Mouse (Mus musculus): Measurements from ENCODE around the gene Bach1.
A peak's percentile ranks its signal among the peaks of the same experiment; 100 is the strongest.

Gene Bach1

DNA sequence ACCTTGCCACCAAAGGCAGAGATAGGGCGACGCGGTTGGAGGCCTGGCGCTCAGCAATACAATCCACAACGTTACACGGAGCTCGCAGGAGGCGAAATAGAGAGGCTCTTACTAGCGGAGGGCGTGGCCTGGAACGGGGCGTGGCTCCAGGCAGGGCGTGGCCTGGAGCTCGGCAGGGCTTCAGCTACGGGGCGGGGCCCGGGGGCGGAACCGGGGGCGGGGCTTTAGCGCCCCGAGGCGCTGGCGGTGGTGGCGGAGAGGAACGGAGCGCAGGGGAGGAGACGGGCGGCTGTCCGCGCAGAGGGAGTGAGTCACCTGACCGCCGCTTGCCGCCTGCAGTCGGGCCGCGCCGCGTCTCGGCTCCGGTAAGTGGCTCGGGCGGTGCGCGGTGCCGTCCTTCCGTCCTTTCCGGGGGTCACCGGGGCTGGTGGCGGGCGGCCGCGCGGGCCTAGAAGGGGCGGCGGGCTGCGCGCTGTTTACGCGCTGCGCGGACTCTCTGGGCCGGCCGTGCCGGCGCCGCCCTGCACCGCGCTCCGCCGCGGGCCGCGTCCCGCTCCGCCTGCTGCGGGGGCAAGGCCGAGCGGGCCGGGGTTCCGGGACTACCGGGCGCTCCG is at the start of gene Bach1:
Bach1 (plus strand) TSS at position 254 of the 614 bp plus-strand sequence.
- peak; percentile 92 for DNase-seq (ENCODE audit: low spot score)

DNA sequence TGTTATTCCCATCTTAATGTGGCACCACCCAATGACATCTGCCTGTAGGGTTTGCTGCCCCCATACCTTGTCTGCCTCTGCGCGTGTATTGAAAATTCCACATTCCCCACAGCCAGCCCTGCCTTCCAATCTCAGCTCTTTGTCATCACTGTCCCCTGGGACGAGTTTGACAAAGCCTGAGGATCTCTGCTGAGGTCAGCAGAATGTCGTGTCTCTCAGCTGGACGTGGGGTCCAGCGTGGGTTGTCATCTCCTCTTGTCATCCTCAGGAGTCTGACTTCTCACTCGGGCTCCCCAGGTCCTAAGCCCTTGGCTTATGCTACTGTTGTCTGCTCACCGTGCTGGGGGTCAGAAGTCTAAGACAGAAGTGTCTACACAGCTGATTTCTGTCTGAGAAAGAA is 46.4 kb upstream of the Bach1 start:
- no peak for DNase-seq (ENCODE audit: low spot score)

DNA sequence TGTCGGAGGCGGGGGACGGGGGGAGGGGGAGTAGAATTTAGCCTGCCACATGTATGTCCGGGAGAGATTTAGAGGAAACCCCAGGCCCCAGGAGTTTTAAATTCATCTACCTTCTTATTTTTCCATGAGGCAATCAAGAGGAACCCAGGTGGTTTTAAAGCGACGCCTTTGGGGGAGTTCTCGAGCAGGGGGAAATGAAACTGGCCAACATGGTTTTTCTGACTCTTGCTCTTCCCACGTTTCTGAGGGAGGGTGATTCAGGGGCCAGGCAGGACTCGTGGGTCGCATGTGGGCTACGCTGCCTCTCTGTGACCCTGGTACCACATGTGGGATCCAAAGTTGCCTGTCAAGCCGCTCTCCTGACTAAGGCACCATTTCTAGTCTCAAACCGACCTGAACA is 45.8 kb upstream of the Bach1 start:
- no peak for DNase-seq (ENCODE audit: low spot score)

DNA sequence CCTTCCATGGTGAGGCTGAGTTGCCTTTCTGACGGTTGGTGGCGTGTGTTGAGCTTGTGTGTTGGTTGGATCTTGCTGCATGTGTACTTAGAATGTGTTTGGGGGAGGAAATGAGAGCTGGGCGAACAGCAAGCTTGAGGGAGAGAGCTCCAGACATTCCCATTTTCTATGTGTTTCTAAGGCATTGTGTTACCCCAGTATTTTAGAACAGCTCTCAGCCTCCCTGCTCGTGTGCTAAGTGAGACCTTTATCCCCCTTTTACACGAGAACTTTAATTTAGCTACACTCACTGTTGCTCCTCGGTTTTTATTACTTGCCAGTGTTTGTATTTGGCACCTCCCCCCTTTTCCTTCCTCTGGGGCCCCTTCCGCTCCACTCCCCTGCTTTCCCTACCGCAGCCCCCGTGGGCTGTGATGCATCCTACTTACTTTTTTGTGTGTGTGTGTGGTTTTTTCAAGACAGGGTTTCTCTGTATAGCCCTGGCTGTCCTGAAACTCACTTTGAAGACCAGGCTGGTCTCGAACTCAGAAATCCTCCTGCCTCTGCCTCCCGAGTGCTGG is 44.6 kb upstream of the Bach1 start:
- no peak for DNase-seq (ENCODE audit: low spot score)

DNA sequence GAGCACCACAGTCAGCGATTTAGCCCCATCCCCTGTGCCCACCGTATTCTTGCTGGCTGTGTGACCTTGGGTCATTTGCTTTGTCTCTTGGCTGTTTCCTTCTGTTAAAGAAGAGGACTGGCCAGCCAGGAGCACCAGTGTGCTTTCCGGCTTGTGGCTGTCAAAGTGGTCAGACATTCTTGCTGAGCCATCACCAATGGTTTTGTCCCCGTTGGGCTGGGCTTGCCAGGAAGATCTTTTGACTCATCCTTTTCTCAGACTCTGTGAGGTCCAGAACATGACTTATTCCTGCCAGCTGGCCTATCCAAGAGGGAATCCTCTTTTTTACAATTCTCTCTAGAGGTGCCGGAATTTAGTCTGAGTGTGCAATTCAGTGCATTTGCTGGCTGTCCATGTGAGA is 43.7 kb upstream of the Bach1 start:
- DNase-seq (ENCODE audit: low spot score) = no peak

DNA sequence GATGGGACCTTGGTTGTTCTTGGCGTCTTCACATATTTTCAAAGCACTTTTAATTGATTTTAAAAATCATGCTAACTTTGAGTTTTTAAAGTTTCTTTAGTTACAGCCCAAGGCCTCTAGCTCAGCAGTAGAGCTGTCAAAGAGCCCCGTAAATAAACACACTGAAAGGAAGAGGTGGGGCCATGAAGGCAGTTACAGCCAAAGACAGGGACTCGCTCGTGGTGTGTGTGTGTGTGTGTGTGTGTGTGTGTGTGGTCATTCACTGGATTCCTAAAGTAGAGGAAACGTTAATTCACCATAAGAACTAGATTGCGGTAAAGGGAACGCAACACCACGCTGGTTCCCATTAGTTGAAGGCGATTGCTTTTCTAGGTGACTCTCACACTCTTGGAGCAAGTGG is 43.2 kb upstream of the Bach1 start:
- no peak for DNase-seq (ENCODE audit: low spot score)

DNA sequence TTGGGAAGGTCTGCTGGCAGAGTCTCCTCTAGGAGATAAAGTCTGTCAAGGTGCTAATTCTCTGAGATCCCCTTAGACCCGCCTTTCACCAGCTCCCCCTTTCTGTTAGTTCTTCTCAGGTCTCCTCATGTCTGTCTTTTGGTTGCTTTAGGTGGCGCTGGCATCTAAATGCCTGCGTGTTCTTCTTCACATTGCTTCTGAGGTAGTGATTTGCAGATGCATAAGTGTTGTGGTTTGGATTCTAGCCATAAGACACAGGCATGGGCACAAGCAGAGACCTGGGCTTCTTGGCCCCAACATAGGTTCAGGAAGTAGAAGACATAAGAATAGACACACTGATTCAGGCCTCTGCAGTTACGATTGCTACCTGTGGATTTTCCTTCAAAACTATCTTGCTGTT is 42.0 kb upstream of the Bach1 start:
- no peak for DNase-seq (ENCODE audit: low spot score)

DNA sequence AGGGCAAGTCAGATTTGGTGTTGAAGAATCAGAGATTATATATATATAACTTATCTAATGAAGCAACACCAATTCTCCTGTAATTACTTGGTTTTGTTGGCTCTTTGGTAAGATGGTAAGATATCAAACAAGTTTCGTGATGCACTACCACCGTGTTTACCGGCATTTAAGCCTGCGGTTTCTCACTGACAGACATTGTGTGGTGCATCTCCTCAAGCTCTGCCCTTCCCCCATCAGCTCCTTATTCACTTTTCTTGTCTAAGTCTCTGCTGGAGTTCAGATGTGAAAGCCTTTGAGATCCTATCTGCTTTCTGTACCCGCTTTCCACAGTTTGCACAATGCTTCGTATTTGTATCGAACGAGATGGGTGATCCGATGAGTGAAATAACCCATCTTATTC is 41.5 kb upstream of the Bach1 start:
- no peak for DNase-seq (ENCODE audit: low spot score)

DNA sequence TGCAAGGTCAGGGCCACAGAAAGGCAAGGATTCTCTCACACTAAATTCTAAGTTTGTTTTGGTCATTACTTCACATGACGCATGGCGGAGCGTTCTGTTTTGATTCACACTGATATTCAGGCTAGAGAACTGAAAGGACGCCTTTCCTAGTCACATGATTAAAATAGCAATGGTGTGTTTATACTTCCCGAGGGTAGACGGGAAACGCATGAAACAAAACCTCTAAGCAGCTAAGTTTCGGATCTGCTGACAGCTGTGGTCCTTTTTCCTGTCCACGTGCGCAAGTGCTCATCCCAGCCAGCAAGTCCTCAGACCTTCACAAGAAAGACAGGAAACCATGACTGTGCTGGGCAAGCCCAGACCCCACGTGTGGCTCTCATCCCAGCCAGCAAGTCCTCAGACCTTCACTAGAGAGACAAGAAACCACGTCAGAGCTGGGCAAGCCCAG is 37.7 kb upstream of the Bach1 start:
- no peak for DNase-seq (ENCODE audit: low spot score)

DNA sequence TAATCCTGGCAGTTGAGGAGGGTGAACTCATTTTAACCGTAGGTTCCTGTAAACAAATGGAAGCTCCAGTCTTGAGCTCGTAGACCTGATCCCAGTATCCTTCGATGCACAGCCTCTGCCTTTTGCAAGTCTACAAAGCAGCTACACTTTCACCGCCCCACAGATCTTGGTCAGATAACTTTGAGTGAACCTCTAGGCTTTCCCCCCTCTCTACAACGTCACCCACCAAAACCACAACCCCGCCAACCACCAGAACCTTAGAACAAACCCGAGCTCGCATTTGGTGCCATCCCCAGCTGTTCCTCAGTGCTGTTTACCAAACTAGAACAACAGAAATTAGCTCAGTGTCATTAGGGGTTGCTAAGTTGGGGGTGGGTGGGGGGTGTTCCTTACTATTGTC is 37.1 kb upstream of the Bach1 start:
- DNase-seq (ENCODE audit: low spot score) = no peak

DNA sequence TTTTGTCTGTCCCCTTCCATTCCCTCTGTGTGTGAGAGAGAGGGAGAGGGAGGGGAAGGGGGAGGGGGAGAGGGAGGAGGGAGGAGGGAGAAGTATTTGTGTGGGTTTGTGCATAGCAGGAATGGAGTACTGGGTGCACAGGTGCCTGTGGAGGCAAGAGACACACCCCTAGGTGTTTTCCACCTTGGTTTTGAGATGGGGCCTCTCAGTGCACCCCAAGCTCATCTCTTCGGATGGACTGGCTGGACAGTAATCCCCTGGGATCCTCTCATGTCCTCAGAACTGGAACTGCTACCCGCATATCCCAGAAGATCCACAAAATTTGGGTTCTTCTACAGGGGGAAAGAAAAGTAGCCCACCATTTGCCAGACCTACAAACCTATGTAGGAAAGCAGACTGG is 36.2 kb upstream of the Bach1 start:
- DNase-seq (ENCODE audit: low spot score) = no peak

DNA sequence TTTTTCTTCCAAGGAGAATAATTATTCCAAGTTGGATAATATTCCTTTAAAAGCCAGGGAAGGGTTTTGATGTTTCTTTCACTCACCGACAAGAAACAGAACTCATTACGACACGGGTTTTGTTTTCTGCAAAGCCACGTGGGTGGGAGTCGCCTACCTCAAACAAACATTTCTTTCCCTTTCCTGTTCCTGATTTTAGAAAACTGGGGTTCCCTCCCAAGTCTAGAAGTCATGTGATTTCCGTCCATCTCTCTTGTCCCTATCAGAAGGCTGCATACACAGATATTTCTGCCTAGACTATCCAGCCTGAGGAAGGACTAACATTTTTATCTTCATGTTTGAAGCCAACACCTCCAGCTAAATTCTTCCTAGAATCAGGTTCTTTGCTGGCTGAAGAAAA is 34.9 kb upstream of the Bach1 start:
- DNase-seq (ENCODE audit: low spot score) = no peak

DNA sequence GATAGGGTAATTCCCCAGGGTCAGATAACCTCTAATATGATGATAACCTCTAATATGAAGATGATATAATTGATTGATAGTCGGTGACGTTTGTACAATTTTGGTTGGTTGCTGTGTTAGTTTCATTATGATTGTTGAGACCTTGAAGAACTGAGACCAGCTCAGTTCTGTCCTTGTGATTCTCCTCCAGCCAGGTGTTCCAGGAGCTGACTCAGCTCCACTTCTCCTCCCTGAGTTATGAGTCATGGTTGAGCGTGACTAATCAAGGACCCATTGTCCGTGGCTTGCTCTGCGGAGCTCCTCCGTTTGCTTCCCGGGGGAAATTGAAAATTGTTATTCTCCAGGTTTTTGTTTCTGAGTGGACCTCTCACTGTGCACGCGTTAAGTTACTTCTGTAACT is 33.5 kb upstream of the Bach1 start:
- no peak for DNase-seq (ENCODE audit: low spot score)

DNA sequence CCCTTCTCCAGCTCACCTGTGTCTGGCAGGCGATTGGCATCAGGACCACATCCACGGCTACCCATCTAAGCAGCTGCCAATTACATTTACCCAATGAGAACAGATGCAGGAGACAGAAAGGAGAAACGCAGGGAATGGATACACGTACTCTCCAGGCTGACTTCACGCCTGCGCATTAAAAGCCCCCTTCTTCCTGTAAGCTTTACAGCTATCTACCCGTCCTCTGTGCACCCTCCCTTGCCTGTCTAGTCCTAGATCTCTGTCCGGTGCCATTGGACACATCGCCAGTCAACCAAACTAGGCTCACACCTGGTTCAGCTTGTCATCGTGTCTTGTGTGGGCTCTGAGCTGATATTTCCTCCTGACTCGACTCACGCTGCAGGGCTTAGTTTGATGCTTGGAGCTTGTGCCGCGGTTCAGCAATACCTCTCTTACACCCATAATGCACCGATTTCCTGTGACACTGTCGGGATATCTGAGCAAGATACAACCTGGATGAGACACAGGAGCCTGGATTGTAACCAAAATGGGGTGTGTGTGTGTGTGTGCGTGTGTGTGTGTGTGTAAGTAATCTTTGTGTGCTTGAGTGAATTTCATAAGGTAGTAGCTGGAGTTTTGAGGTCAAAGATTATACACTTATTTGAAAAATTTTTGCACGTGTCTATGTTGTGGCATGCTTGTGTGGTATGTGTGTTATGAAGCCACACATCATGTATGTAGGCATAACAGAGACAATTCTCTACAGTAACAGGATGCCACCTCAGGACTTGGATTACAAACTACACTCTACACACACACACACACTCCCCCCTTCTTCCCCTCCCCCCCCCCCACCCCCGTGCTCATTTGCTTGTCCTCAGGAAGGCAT is 32.8 kb upstream of the Bach1 start:
- no peak for DNase-seq (ENCODE audit: low spot score)

DNA sequence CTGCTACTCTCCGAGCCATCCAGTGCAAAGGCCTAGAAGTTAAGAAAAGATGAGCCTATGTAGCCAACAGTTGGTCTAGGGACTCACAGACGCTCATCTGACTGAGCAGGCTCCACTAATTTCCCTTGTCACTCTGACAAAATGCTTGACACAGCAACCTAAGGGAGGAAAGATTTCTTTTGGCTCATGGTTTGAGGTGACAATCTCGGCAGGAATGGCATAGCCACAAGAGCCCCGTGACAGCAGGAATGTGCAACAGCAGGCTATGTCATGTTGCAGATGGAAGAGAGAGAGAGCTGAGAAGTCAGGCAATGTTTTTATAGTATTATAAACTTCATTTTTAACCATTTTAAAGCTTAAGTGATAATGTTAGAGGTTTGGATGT is 32.1 kb upstream of the Bach1 start:
- no peak for DNase-seq (ENCODE audit: low spot score)

DNA sequence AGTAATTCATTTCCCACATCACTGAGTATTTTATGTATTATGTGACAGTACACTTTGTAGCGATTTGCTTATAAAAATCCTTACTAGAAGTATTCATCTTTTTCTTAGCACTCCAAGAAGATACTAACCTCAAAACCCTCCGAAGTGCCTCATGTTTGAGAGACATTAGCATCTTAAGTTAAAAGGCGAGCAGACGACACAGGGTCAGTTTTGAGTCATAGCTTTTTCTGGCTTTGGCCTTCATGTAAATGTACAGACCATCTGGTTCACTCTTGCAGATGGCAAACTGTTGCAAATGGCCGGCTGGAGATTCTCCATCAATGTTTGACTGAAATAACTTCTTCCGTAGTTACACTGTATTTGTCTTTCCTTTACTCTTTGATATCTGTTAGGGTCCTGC is 30.7 kb upstream of the Bach1 start:
- no peak for DNase-seq (ENCODE audit: low spot score)

DNA sequence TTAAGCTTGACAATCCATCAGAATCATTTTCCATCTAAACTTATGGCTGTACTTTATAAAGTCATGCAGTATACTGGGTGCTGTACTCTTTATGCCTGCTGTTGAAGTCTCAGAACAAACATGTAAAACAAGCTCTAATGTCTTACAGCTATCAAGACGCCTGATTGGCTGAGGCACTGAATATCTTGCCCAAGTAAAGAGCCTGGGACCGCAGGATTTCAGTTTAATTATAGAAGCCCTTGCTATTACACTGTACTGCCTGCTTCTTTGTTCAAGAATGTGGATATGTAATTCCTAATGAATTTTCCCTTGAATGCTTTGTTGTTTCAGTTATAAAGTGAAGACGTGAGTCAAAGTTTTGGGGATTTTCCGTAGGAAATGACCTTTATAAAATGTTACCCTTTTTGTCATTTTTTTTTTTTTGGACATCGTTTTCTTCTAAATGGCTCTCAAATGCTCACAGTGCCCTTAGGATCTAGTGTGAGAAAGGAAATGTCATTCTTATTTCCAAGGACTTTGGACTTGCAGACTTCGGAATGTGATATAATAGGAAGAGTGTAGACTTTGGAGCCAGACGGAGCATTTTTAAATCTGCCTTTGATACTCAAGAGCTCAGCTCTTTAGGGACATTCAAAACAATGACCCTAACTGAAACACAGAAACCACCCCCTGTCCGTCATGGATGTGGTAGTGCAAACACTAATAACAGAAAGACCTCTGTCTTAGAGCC is 28.5 kb upstream of the Bach1 start:
- DNase-seq (ENCODE audit: low spot score) = no peak

DNA sequence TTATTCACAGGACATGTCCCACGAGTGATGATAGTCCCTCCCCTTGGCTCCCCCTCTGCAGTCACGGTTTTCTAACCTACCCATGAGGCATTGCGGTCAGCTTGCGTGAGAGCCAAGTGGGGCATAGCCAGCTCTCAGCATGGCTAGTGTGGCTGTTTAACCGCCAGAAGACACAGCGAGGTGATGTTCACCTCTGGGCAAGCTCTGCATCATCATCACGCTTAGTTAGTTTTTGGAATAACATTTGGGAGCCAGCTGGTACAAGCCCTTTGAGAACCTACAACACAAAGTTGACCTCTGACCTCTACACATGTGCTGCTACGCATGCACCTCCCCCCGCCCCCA is 28.0 kb upstream of the Bach1 start:
- DNase-seq (ENCODE audit: low spot score) = no peak

DNA sequence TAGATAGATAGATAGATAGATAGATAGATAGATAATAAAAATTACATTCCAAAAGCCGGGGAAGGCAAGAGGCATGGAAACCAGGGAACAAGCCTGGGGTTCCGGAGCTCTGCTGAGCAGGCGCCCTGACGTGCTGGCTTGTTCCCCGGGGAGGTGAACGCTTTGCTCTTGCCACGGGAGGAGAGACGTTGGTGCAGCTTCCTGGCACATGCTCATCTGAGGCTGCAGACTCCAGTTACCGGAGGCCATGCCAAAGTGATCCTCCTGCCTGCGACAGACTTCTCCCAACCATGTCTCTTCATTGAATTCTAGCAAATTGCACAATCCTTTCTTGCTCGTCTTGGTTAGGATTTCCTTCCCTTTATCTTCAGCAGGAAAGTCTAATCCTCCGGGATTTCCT is 27.4 kb upstream of the Bach1 start:
- DNase-seq (ENCODE audit: low spot score) = no peak

DNA sequence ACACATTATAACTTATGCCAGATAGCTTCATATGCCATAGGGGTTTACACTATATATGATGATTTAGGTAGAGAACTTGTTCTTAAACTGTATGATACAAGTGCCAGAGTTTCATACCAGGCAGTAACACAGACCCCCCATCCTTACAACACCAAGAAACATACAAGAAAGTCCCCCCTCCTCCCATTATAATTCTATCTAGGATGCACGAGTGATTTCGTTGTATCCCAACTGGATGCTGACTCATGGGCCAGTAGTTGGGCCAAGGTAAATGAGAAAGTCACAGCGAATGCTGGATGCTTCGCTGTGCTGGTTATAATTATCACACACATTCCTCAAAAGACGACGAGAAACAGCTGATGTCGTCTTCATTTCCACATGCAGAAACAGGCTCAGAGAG is 25.6 kb upstream of the Bach1 start:
- DNase-seq (ENCODE audit: low spot score) = no peak

DNA sequence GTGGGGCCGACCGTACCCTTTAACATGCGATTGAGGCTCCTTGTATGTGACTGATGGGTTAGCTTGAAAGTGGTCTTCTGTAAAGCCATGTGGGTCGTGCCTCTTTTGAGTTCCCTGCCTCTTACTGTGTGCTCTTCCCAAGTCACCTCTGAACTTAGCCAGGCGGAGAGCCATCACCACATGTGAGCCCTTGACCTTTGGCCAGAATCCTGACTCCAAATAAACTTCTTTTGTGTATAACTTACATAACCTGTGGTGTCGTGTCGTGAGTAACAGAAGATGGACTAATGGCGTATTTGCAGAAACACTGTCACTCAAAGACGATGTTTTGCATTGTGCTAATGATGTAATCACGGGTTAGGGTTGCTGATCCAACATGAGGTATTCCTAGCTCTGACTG is 22.6 kb upstream of the Bach1 start:
- DNase-seq (ENCODE audit: low spot score) = peak; percentile 63

DNA sequence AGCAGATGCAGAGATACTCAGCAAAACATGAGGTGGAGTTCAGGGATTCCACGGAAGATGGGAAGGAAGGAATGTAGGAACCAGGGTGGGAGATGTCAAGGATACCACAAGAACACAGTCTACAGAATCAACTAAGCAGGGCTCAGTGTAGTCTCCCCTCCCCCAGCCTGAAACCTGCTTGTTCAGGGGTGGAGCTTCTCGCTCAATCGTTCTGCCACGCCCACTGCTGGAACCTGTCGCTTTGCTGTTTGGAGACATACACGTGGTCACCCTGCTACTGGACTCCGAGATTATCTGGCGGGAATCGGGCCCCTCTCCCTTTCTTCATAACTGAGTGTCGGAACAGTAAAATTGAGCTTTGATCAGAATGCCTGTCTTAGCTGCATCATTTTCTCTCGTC is 20.1 kb upstream of the Bach1 start:
- DNase-seq (ENCODE audit: low spot score) = no peak

All from adipocyte (in vitro differentiated cells).